Mouse (Mus musculus): ENCODE measurements around the gene Zdhhc20.

GRCm38 (mm10) chr14:57859520-57859919 lies 30.6 kb downstream of the Zdhhc20 start:
- TF ChIP-seq CTCF (IDR thresholded peaks at IDR 0.05), result no peak
- TF ChIP-seq POLR2A (IDR thresholded peaks at IDR 0.05; ENCODE audit: insufficient read depth, low read depth, low read length), result no peak
- TF ChIP-seq EP300 (IDR thresholded peaks at IDR 0.05; ENCODE audit: insufficient read depth, low read depth, low read length), result no peak

Data from heart, adult 2 months (tissue).